Mouse (Mus musculus) liver, adult 2 months (tissue): ENCODE data around the gene Gm21969. TPM values are rescaled to one million over a fixed set of nuclear protein-coding genes. Genes with fewer than 3 reads are reported as not detected.
A peak's percentile ranks its signal among the peaks of the same experiment; 100 is the strongest.

ENCODE experiments used
- DNase-seq: peaks from one replicate; pipeline ENCODE4 v3.0.0-alpha.2; 2011; ENCODE audit warnings: low read depth, low spot score; ENCODE audit errors: extremely low read depth
- H3K27ac ChIP-seq: fragments of 200-500 bp; replicated peaks from 2 replicates; pipeline ENCODE4 v1.5.1; 2012; ENCODE audit warnings: low read depth, mild to moderate bottlenecking, control low read depth, inconsistent platforms, low read length; ENCODE audit not compliant: insufficient read depth
- H3K27me3 ChIP-seq: fragments of 200-500 bp; 2 replicates; pipeline ENCODE4 v1.6.1; 2012; ENCODE audit warnings: mild to moderate bottlenecking, moderate library complexity, low read length, inconsistent platforms; ENCODE audit not compliant: control insufficient read depth, insufficient read depth
- H3K36me3 ChIP-seq: fragments of 200-500 bp; 2 replicates; pipeline ENCODE4 v1.6.1; 2012; ENCODE audit warnings: low read length, inconsistent platforms; ENCODE audit not compliant: control insufficient read depth, insufficient read depth
- H3K4me1 ChIP-seq: fragments of 200-500 bp; 2 replicates; pipeline ENCODE4 v1.6.1; 2011; ENCODE audit warnings: low read length; ENCODE audit not compliant: control insufficient read depth, insufficient read depth
- H3K4me3 ChIP-seq: fragments of 200-500 bp; 2 replicates; pipeline ENCODE4 v1.5.1; 2011; ENCODE audit warnings: low read depth, mild to moderate bottlenecking, control low read depth, low read length, moderate library complexity; ENCODE audit not compliant: insufficient read depth
- H3K79me2 ChIP-seq: fragments of 200-500 bp; 2 replicates; pipeline ENCODE4 v1.6.1; 2012; ENCODE audit warnings: inconsistent platforms, mild to moderate bottlenecking, low read length, moderate library complexity; ENCODE audit not compliant: control insufficient read depth, insufficient read depth
- H3K9ac ChIP-seq: fragments of 200-500 bp; 2 replicates; pipeline ENCODE4 v1.6.1; 2012; ENCODE audit warnings: low read depth, mild to moderate bottlenecking, control low read depth, inconsistent platforms, low read length
- CTCF ChIP-seq: fragments of 200-500 bp; IDR thresholded peaks from 2 replicates; pipeline ENCODE4 v1.5.1; 2011; ENCODE audit warnings: low read depth, low read length, control low read depth
- POLR2A ChIP-seq: fragments of 200-500 bp; IDR thresholded peaks from 2 replicates; pipeline ENCODE4 v1.6.1; 2011; ENCODE audit warnings: low read length, control low read depth; ENCODE audit not compliant: insufficient read depth; ENCODE audit errors: extremely low read depth
- WGBS: fragments of 180-500 bp; shearing (Covaris S2); methylation state at CpG from one replicate; pipeline ENCODE4 v1.1.7; 2018; 5-methylcytosine and 5-hydroxymethylcytosine counted together
- polyA plus RNA-seq: library from polyadenylated mRNA; depleted of rRNA; stranded (reverse); fragments of >200 nt; gene quantifications from 2 replicates; pipeline ENCODE4 v1.2.3, GENCODE M21; 2012
- total RNA-seq: library from RNA; depleted of rRNA; stranded (reverse); fragments of >200 nt; gene quantifications from 2 replicates; pipeline ENCODE4 v1.2.3, GENCODE M21; 2014

Gene Gm21969
- total and polyA plus RNA-seq, 2 experiments, result 0.09 to 0.11 TPM

DNA sequence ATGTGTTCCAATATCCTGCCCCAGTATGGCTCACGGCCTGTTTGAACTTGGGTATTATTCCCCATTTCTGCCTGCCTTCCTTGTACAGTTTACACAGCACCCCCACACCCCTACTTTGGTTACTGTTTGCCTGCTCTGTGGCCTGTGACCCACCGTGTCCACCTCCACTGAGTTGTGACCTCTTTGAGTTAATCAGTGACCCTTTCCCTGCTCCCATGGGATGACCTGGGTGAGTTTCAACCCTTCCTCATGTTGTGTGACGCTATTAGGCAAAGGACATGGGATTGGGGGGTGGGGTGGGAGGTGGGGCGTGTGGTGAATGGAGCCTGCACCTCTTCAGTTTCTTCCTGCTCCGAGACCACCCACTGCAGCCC, 21.1 kb downstream of the Gm21969 start:
- Histone ChIP-seq H3K4me1 (peaks cover 22% of the 10 kb centered on the region), H3K9ac (peak overlapping the region; percentile 59), H3K36me3 (no peaks in the 10 kb centered on the region; the same call in 1 of the 2 replicates), H3K79me2 (peaks cover 29% of the 10 kb centered on the region; the same call in 1 of the 2 replicates), H3K27me3 (no peaks in the 10 kb centered on the region), H3K27ac (peak overlapping the region; percentile 91), H3K4me3 (peak overlapping the region; percentile 85)
- TF ChIP-seq POLR2A, result no peak
- TF ChIP-seq CTCF, result no peak
- peak; percentile 100 for DNase-seq
- WGBS, result 29% methylated on average over 5 of the region's 5 CpGs

DNA sequence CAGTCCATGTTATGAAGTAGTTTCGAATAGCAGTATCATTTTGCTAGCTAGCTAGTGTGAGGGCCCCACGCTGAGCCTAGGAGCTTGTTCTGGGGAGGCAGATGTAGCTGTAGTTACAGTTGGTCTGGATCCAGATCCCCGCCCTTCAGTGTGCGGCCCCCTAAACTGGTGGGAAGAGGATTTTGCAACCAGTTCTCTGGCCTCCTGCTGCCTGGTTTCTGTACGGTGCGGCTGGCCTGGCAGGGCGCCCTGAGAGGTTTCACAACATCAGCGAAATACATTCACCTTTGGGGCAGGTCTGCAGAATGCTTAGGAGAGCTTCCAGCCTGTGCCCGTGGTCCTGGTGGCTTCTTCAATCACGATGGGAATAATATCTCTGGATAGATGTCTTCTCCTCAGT, 21.7 kb downstream of the Gm21969 start:
- WGBS, result 29% methylated on average over 10 of the region's 10 CpGs
- peak overlapping the region; percentile 59 for H3K9ac ChIP-seq
- peaks cover 28% of the 10 kb centered on the region for H3K4me1 ChIP-seq
- H3K27me3 ChIP-seq, result no peaks in the 10 kb centered on the region
- peaks cover 29% of the 10 kb centered on the region; the same call in 1 of the 2 replicates for H3K79me2 ChIP-seq
- H3K27ac ChIP-seq, result peak overlapping the region; percentile 91
- DNase-seq, result peak; percentile 93
- H3K36me3 ChIP-seq, result no peaks in the 10 kb centered on the region; the same call in 1 of the 2 replicates
- peak overlapping the region; percentile 50 for H3K4me3 ChIP-seq
- TF ChIP-seq CTCF (no peak), POLR2A (no peak)

DNA sequence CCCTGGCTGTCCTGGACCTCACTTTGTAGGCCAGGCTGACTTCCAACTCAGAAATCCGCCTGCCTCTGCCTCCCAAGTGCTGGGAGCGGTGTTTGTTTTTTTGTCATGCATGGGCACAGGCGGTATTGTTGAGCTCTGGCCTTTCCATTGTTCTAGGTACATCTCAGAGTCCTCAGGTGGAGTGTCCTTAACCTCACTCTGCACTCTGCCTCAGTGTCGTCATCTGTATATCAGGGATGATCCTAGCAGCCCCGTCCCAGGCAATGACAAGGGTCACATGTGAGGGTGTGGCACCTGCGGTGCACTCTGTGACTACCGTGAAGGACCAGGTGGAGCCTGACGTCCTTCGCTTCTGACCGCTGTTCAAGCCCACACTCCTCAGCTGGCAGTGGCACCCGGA, 24.4 kb downstream of the Gm21969 start:
- Histone ChIP-seq H3K4me1 (peaks cover 40% of the 10 kb centered on the region), H3K4me3 (no peak overlapping the region), H3K36me3 (no peaks in the 10 kb centered on the region; the same call in 1 of the 2 replicates), H3K27me3 (no peaks in the 10 kb centered on the region), H3K27ac (peak overlapping the region; percentile 8; the same call in 1 of the 2 replicates), H3K79me2 (peaks cover 29% of the 10 kb centered on the region; the same call in 1 of the 2 replicates), H3K9ac (no peak overlapping the region)
- TF ChIP-seq CTCF, result no peak
- no peak for TF ChIP-seq POLR2A
- peak; percentile 83 for DNase-seq
- WGBS, result 32% methylated on average over 11 of the region's 11 CpGs

DNA sequence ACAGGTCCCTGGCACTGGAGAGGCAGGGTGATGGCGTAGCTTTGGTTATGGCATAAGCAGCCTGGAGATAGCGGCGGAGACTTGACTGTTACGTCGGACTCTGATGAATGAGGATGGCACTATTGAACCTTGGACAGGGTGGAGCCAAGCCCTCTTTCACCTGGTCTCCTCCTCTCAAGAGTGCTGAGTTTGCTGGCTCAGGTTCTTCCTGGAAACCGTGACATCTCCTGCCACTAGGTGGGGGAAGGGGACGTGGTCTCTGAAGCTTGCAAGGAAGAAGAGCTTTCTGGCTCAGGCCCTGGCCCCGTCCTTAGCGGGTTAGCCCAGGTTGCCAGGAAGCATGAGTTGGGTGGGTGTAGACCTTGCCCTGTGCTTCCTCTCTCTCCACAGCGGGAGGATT, 27.2 kb downstream of the Gm21969 start:
- WGBS, result 28% methylated on average over 10 of the region's 10 CpGs
- peak; percentile 91 for DNase-seq
- peaks cover 40% of the 10 kb centered on the region; the same call in 1 of the 2 replicates for H3K79me2 ChIP-seq
- TF ChIP-seq CTCF (0 out of 2 replicates have a peak, but pooled peaks have one; percentile 6), POLR2A (no peak)
- H3K4me3 ChIP-seq, result no peak overlapping the region
- no peak overlapping the region for H3K9ac ChIP-seq
- no peaks in the 10 kb centered on the region; the same call in 1 of the 2 replicates for H3K36me3 ChIP-seq
- H3K27me3 ChIP-seq, result no peaks in the 10 kb centered on the region
- peak overlapping the region; percentile 43 for H3K27ac ChIP-seq
- H3K4me1 ChIP-seq, result peaks cover 39% of the 10 kb centered on the region

DNA sequence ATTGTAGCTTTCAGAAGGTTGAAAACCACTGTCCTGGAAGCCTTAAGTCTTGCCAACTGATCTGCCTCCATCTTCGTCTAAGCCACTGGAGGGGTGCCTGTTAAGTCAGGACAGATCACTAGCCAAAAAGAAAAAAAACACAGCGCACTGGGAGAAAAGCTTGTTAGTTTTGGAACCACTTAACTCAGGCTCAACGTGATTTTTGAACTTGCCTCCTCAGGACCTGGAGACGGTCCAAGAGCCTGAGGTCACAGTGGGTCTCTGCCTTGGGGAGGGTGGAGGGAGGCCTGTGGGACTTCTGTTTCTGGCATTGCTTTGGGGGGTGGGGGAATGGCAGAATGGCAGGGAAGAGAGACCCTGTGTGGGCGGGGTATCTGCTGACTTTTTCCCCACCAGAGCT, 28.2 kb downstream of the Gm21969 start:
- WGBS, result 25% methylated on average over 5 of the region's 5 CpGs
- Histone ChIP-seq H3K4me3 (no peak overlapping the region), H3K27ac (peak overlapping the region; percentile 75), H3K9ac (peak overlapping the region; percentile 48), H3K4me1 (peaks cover 31% of the 10 kb centered on the region), H3K27me3 (no peaks in the 10 kb centered on the region), H3K36me3 (no peaks in the 10 kb centered on the region; the same call in 1 of the 2 replicates), H3K79me2 (peaks cover 32% of the 10 kb centered on the region; the same call in 1 of the 2 replicates)
- TF ChIP-seq POLR2A (no peak), CTCF (no peak)
- DNase-seq, result peak; percentile 94

DNA sequence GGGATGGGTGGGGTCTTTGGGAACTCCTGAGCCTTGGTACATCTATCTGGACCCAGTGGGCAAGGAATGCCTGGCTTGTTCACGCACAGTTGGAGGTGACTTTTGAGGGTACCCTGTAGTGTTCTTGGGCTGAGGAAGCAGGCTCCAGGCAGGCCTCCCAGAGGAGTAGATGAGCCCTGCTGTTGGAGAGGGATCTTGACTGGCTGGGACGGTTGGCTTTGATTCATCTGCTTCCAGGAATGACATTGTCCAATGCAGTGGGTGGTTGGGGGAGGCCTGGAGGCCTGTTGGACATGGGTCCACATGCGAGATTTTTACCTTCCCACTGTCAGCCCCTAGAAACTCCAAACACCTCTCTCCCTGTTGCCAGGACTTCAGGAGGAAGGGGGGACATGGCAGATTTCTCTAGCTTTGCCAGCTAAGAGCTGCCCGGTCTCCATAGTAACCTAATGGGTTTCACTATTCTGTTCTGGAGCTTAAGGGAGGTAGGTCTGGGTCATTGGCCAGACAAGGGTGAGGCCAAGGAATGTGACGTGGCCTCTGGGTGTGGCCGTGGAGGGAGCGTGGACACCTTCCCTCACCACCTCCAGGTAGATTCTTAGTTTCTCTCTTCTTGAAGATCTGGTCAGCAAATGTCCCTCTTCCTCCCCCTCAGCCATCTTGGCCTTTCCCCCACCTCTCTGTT, 28.7 kb downstream of the Gm21969 start:
- H3K36me3 ChIP-seq, result no peaks in the 10 kb centered on the region; the same call in 1 of the 2 replicates
- peak; percentile 56 for DNase-seq
- no peaks in the 10 kb centered on the region for H3K27me3 ChIP-seq
- no peak overlapping the region for H3K4me3 ChIP-seq
- peak overlapping the region; percentile 75 for H3K27ac ChIP-seq
- 26% methylated on average over 7 of the region's 7 CpGs for WGBS
- H3K4me1 ChIP-seq, result peaks cover 31% of the 10 kb centered on the region
- peaks cover 30% of the 10 kb centered on the region; the same call in 1 of the 2 replicates for H3K79me2 ChIP-seq
- TF ChIP-seq CTCF, result no peak
- no peak for TF ChIP-seq POLR2A
- peak overlapping the region; percentile 48 for H3K9ac ChIP-seq
